Mouse (Mus musculus) myocyte (in vitro differentiated cells): ENCODE measurements around the gene Itpr2.

Experiments used
- CEBPB ChIP-seq: IDR thresholded peaks from 2 replicates; pipeline ENCODE4 v1.6.1; 2011; ENCODE audit warnings: mild to moderate bottlenecking, moderate library complexity; ENCODE audit not compliant: poor library complexity, insufficient read depth, severe bottlenecking
- E2F4 ChIP-seq: IDR thresholded peaks from one replicate; pipeline ENCODE4 v1.6.1; 2011; ENCODE audit warnings: mild to moderate bottlenecking, control low read depth, moderate library complexity; ENCODE audit not compliant: insufficient read depth
- POLR2A ChIP-seq: IDR thresholded peaks from one replicate; pipeline ENCODE4 v1.6.1; 2011; ENCODE audit warnings: low read depth, mild to moderate bottlenecking, control low read depth, moderate library complexity; ENCODE audit not compliant: insufficient read length
- TCF12 ChIP-seq: IDR thresholded peaks from one replicate; pipeline ENCODE4 v1.6.1; 2011; ENCODE audit warnings: mild to moderate bottlenecking, control low read depth; ENCODE audit not compliant: poor library complexity, insufficient read depth, severe bottlenecking

- TF ChIP-seq TCF12, result no peak
- TF ChIP-seq E2F4, result no peak
- TF ChIP-seq POLR2A, result no peak
- no peak for TF ChIP-seq CEBPB
Measured at GRCm38 (mm10) chr6:146140171-146140570, 361.9 kb downstream of the Itpr2 start.
